Mouse (Mus musculus) left cerebral cortex, postnatal 25 days (tissue): ENCODE data around the gene Exoc8. TPM values are rescaled to one million over a fixed set of nuclear protein-coding genes. Genes with fewer than 3 reads are reported as not detected.

Experiments used
- DNase-seq, 2 experiments: peaks; one replicate each; pipeline ENCODE4 v3.0.0; 2022; ENCODE audit warnings: low spot score in 2 of 2, mixed read lengths in 1 of 2
- intact Hi-C: fragments of 180-260 bp; cut with DNase I; formaldehyde crosslinking; loops from one replicate; pipeline ENCODE4 v1.15.1; 2025
- total RNA-seq, 2 experiments: library from RNA; stranded (reverse); gene quantifications; 2 replicates each; pipeline ENCODE4 v1.2.3; 2021

The Exoc8 gene
- total RNA-seq, 2 experiments from 2014 or later: 36.2 to 38.9 TPM

GRCm38 (mm10) chr8:124911938-124912872, 14.7 kb upstream of the Exoc8 start:
- DNase-seq: no peak
- intact Hi-C loops: no loop called here

GRCm38 (mm10) chr8:124910349-124910748, 12.8 kb upstream of the Exoc8 start:
- no peak for DNase-seq
- intact Hi-C loops: no loop called here

GRCm38 (mm10) chr8:124909936-124910335, 12.4 kb upstream of the Exoc8 start:
- no peak for DNase-seq
- intact Hi-C loops: no loop called here

GRCm38 (mm10) chr8:124905482-124905881, 8.0 kb upstream of the Exoc8 start:
- intact Hi-C loops: no loop called here
- DNase-seq: no peak

DNA sequence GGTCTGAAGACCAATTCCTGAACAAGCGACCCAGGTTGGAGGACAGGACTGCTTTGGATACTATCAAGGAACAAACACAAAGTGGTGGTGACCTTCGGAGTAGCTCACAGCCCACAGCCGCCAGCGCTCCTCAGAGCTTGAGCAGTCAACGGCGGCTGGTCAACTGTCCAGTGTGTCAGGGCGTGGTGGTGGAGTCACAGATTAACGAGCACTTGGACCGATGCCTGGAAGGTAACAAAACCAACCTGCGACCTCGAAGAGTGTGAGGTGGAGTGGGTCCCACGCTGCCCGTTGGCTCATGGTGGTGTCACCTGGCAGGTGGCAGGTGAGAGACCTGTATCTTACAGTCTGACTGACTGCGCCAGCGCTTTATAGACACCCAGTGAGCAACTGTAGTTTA, 5.7 kb upstream of the Exoc8 start:
- DNase-seq: no peak
- intact Hi-C loops: no loop called here

DNA sequence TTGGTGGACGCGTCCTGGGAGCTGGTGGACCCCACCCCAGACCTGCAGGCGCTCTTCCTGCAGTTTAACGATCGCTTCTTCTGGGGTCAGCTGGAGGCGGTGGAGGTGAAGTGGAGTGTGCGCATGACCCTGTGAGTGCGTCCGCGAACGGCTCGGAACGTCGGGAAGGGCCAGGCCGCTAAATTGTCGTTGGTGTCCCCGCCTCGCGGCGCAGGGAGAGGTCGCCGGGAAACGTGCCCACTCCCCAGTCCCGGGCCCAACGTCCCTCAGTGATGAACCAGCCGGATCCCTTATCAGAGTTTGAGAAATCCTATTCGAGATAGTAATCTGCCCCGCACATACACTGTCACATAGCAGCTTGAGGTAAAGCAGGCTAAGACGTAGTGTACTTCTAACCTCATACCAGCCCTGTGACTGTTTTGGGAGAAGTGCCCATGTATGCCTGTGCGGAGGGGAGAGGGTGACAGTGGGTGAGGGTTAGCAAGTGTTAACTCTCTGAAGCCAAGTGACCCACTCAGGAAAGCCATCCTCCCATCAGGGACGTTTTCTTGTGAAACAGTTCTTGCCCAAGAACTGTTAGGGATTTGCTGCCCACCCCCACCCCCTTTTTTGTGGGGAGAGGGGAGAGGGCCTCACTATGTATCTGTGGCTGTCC, 873 bp upstream of the Exoc8 start:
- intact Hi-C loops: loop anchor here (5.0 kb wide), 2 partner anchors 114 to 134 kb away; partner anchors contain the start of gene Tsnax

DNA sequence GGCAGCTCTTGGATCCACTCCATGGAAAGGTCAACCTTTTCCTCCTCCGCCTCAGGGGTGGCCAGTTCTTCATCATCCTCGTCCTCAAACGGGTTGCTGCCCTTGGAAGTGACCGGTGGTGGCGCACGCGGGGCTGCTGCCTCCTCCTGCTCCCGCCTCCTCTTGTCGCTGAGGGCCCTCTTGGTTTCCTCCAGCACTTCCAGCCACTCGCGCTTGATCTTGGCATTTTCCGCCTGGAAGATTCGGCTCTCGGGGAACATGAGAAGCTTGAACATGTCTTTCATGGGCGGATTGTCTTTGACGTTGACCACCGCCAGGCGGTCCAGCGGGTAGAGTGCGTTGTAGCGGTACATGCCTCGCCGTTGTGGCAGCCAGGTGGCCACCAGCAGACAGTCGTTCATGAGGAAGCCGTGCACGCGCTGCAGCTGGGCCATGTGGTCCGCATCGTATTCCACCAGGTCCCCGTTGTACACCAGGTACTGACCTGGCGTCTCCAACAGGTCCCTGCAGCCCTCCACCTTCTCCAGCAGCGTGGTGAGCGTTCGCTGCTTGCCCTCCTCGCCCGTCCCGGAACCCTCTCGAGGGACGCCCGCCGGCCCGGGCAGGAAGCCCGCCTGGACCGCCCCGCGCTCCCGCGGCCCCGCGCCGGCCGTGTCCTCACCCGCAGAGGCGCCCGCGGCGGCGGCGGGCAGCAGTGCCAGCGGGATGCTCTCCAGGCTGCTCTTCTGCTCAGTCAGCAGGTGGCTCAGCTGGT, 696 bp downstream of the Exoc8 start:
- peak; percentile 73 to 75 for DNase-seq
- intact Hi-C loops: loop anchor here (2.0 to 5.0 kb wide), 3 partner anchors 52 to 135 kb away; partner anchors contain the start of genes Egln1 and Tsnax

More for the DNA sequence above, 873 bp upstream of the Exoc8 start:
- no peak for DNase-seq

DNA sequence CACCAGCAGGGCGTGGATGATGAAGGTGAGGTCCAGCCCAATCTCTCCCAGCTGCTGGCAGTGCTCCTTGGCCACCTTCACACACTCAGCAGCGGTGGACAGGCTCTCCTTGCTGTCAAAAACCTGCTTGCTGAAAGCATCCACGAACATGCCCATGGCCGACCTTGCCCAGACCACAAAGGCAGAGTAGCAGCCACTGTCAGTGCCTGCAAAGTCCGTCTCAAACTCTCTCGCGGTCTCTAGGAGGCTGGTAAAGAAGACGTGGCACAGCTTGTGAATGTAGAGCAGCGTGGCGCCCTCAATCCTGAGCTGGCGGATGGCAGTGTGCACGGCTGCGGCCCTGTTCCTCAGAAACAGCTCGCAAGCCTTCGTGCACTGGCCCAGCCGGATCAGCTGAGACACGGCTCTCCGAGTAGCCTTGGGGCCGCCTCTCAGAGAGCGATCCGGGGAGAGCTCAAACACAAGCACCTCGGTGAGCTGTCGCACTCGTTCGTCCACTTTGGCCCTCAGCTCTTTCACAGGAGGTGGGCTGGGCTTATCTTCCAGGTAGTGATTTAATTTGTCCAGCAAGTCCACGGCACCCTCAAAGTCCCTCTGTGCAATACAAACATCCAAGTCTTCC, 1.4 kb downstream of the Exoc8 start:
- no peak for DNase-seq
- intact Hi-C loops: loop anchor here (2.0 to 5.0 kb wide), 3 partner anchors 53 to 136 kb away; partner anchors contain the start of genes Egln1 and Tsnax

- no peak for DNase-seq
- intact Hi-C loops: no loop called here
These were observed 4.9 kb downstream of the Exoc8 start for GRCm38 (mm10) chr8:124892596-124892995.

- DNase-seq: no peak
- intact Hi-C loops: no loop called here
These were observed 9.1 kb downstream of the Exoc8 start for GRCm38 (mm10) chr8:124888385-124888784.

DNA sequence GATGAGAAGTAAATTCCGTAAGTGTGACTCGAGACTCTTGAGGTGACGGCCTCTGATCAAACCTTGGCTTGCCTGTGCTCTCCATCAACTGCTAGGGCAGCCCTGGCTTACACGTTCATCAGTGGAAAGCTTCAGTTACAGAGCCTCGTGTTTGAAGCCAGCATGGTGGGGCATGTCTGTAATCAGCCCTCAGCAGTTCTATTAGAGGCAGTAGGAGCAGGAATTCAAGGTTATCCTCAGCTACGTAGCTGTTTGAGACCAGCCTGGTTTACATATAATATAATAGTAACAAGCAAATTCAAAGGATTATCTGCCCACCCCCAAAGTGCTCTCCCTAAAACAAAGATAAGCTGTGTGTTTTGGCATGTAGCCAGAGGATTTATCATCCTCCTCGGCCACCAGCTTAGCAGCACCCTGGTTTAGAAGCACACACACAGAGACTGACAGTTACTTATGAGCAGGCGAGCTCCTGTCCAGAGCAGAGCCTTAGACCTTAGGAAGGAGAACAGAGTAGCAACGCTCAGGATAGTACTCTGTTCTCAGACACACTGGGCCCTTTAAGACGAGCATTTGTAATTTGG, 18.5 kb downstream of the Exoc8 start:
- intact Hi-C loops: no loop called here
- DNase-seq: no peak

- intact Hi-C loops: no loop called here
These were observed 19.4 kb downstream of the Exoc8 start for GRCm38 (mm10) chr8:124878141-124878540.

DNA sequence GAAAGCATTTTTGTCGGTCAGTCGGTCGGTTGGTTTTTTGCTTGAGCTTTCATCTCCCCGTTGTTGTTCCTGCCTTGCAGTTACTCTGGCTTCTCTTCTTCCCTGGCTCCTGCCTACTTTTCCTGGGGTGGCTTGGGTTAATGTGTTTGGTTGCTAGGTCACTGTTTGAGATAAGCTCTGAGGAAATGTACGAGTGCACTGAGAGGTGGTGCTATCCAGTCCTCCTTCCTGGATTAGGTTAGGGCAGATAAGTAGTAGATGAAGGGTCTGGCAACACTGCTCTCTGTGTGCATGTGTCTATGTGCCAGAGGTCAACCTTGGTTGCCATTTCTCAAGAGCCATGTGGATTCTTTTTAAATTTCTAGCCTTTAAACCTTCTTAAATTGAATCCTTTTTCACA, 24.8 kb downstream of the Exoc8 start:
- intact Hi-C loops: no loop called here
- no peak for DNase-seq

More at GRCm38 (mm10) chr8:124878141-124878540, 19.4 kb downstream of the Exoc8 start:
- peak in 1 of 2 experiments; percentile 59 for DNase-seq

DNA sequence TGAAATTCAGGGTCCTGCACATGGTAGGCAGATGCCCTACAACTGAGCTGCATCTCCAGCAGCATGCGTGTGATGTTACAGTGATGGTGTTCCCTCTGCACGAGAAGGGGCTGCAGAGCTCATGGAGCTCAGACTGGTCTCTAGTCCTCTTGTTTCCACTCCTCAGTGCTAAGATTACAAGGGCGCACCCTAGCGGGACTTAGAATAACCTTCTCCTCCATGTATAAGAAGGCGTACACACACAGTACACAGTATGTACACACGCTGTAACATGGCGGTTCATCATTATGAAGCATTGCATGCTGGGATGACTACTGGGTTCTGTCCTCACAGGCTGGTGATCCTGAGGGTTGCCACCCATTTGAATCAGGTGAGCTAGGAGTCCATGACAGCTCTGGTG, 25.4 kb downstream of the Exoc8 start:
- intact Hi-C loops: no loop called here
- DNase-seq: no peak

- intact Hi-C loops: no loop called here
- DNase-seq: no peak
These were observed 26.0 kb downstream of the Exoc8 start for GRCm38 (mm10) chr8:124871474-124871873.

- no peak for DNase-seq
- intact Hi-C loops: no loop called here
These were observed 27.8 kb downstream of the Exoc8 start for GRCm38 (mm10) chr8:124869708-124870107.

- no peak for DNase-seq
- intact Hi-C loops: no loop called here
These were observed 30.4 kb downstream of the Exoc8 start for GRCm38 (mm10) chr8:124867126-124867525.

GRCm38 (mm10) chr8:124866669-124867068, 30.8 kb downstream of the Exoc8 start:
- intact Hi-C loops: no loop called here
- DNase-seq: no peak

DNA sequence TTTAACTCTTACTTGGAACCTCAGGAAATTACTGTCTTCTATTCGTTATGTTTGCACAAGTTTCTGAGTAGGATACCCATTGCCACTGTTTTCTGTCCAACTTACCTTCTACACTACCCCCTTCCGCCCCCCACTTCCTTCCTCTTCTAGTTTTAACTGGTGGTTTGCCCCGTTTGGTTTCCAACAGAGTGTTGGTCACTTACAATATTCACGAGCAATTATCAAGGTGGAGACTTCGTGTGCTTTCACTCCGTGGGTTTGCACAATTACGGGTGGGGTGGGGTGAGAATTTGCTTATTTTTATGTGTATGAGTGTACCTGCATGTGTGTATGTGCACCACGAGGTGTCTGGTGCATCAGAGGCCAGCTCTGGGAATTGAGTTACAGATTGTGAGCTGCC, 33.8 kb downstream of the Exoc8 start:
- intact Hi-C loops: no loop called here
- no peak for DNase-seq
